Mouse (Mus musculus): Measurements from ENCODE around the gene Olfr356. TPM values are rescaled to one million over a fixed set of nuclear protein-coding genes. Genes with fewer than 3 reads are reported as not detected.

Gene Olfr356
- not detected in 2 replicates for polyA plus RNA-seq (2012; rRNA removed)

- no peak for DNase-seq (ENCODE audit: extremely low spot score in 1 of 2, low spot score in 1 of 2)
Measured at GRCm38 (mm10) chr2:36936821-36937220, at the start of gene Olfr356. TSS of gene Olfr356 (plus strand) at chr2:36937121.

GRCm38 (mm10) chr2:36892836-36893235 is 44.1 kb upstream of the Olfr356 start, which contains the start of gene Olfr353:
TSS of gene Olfr353 (minus strand) at chr2:36892936.
- DNase-seq (ENCODE audit: extremely low spot score in 1 of 2, low spot score in 1 of 2) = no peak

GRCm38 (mm10) chr2:36897114-36897513 is 39.8 kb upstream of the Olfr356 start:
- DNase-seq (ENCODE audit: extremely low spot score in 1 of 2, low spot score in 1 of 2) = no peak

GRCm38 (mm10) chr2:36905380-36905779 is 31.5 kb upstream of the Olfr356 start, which contains the start of gene Olfr354:
TSS of gene Olfr354 (plus strand) at chr2:36905680.
- DNase-seq (ENCODE audit: extremely low spot score in 1 of 2, low spot score in 1 of 2) = no peak

- no peak for DNase-seq (ENCODE audit: extremely low spot score in 1 of 2, low spot score in 1 of 2)
Measured at GRCm38 (mm10) chr2:36928797-36929196, 8.1 kb upstream of the Olfr356 start, which contains the start of gene Olfr355. TSS of gene Olfr355 (minus strand) at chr2:36928897.

Other genes starting within 250 kb of the Olfr356 start
- not detected in 2 replicates for gene Olfr347, start 205.2 kb upstream of the Olfr356 start, polyA plus RNA-seq (2012; rRNA removed)
- gene Olfr348, start 152.8 kb upstream of the Olfr356 start, polyA plus RNA-seq (2012; rRNA removed) = not detected in 2 replicates
- gene Olfr50, start 146.6 kb upstream of the Olfr356 start, polyA plus RNA-seq (2012; rRNA removed) = not detected in 2 replicates
- gene Olfr3, start 120.1 kb upstream of the Olfr356 start, polyA plus RNA-seq (2012; rRNA removed) = 0.04 and 0.08 TPM in 2 replicates
- not detected in 2 replicates for gene Olfr350, start 90.8 kb upstream of the Olfr356 start, polyA plus RNA-seq (2012; rRNA removed)
- gene Olfr351, start 74.5 kb upstream of the Olfr356 start, polyA plus RNA-seq (2012; rRNA removed) = not detected in 2 replicates
- not detected in 2 replicates for gene Olfr352, start 68.7 kb upstream of the Olfr356 start, polyA plus RNA-seq (2012; rRNA removed)
- not detected in 2 replicates for gene Olfr353, start 44.2 kb upstream of the Olfr356 start, polyA plus RNA-seq (2012; rRNA removed)
- not detected in 2 replicates for gene Olfr354, start 31.4 kb upstream of the Olfr356 start, polyA plus RNA-seq (2012; rRNA removed)
- gene Olfr355, start 8.2 kb upstream of the Olfr356 start, polyA plus RNA-seq (2012; rRNA removed) = not detected in 2 replicates
- not detected in 2 replicates for gene Olfr357, start 56.7 kb downstream of the Olfr356 start, polyA plus RNA-seq (2012; rRNA removed)
- gene Olfr358, start 72.2 kb downstream of the Olfr356 start, polyA plus RNA-seq (2012; rRNA removed) = not detected in 2 replicates
- not detected in 2 replicates for gene Olfr360, start 128.6 kb downstream of the Olfr356 start, polyA plus RNA-seq (2012; rRNA removed)
- not detected in 2 replicates for gene Olfr361, start 152.2 kb downstream of the Olfr356 start, polyA plus RNA-seq (2012; rRNA removed)
- gene Olfr362, start 180.8 kb downstream of the Olfr356 start, polyA plus RNA-seq (2012; rRNA removed) = not detected in 2 replicates
- gene Olfr364-ps1, start 202.2 kb downstream of the Olfr356 start, polyA plus RNA-seq (2012; rRNA removed) = not detected in 2 replicates